Mouse (Mus musculus) macrophage (primary cell): Measurements from ENCODE around the gene Foxo6. TPM values are rescaled to one million over a fixed set of nuclear protein-coding genes. Genes with fewer than 3 reads are reported as not detected.

Source experiments
- H3K27ac ChIP-seq: fragments of 350-480 bp; formaldehyde crosslinking; 2 replicates; pipeline ENCODE4 v1.9.0; 2021
- H3K36me3 ChIP-seq: fragments of 350-480 bp; formaldehyde crosslinking; 2 replicates; pipeline ENCODE4 v1.9.0; 2021; ENCODE audit errors: inconsistent target
- H3K4me3 ChIP-seq: fragments of 350-480 bp; formaldehyde crosslinking; 2 replicates; pipeline ENCODE4 v1.9.0; 2021; ENCODE audit errors: inconsistent target
- H3K79me2 ChIP-seq: fragments of 350-480 bp; formaldehyde crosslinking; 2 replicates; pipeline ENCODE4 v1.9.0; 2021; ENCODE audit errors: inconsistent target
- WGBS: methylation state at CpG from one replicate; pipeline ENCODE4 v1.1.7; 2026; ENCODE audit warnings: inconsistent platforms; ENCODE audit not compliant: missing documents; 5-methylcytosine and 5-hydroxymethylcytosine counted together
- polyA plus RNA-seq: library from polyadenylated mRNA; stranded (reverse); fragments of 250-400 nt; gene quantifications from 3 replicates; pipeline ENCODE4 v1.2.4, GENCODE M21; 2018; ENCODE audit warnings: inconsistent platforms

Gene Foxo6
- polyA plus RNA-seq, 1 experiment from 2014 or later = not detected

GRCm38 (mm10) chr4:120273594-120273993 is 13.6 kb downstream of the Foxo6 start:
- Histone ChIP-seq H3K36me3 (no peaks in the 10 kb centered on the region), H3K4me3 (no peak overlapping the region), H3K79me2 (no peaks in the 10 kb centered on the region), H3K27ac (no peak overlapping the region)
- WGBS = 82% methylated on average over 7 of the region's 7 CpGs

- no peaks in the 10 kb centered on the region for H3K36me3 ChIP-seq
- H3K27ac ChIP-seq = no peak overlapping the region
- 91% methylated on average over 6 of the region's 6 CpGs for WGBS
- H3K4me3 ChIP-seq = no peak overlapping the region
- no peaks in the 10 kb centered on the region for H3K79me2 ChIP-seq
These were observed 15.1 kb downstream of the Foxo6 start for GRCm38 (mm10) chr4:120271886-120272580.

- Histone ChIP-seq H3K4me3 (no peak overlapping the region), H3K36me3 (no peaks in the 10 kb centered on the region), H3K27ac (no peak overlapping the region), H3K79me2 (no peaks in the 10 kb centered on the region)
- 82% methylated on average over 8 of the region's 8 CpGs for WGBS
These were observed 15.9 kb downstream of the Foxo6 start for GRCm38 (mm10) chr4:120271208-120271607.

- Histone ChIP-seq H3K79me2 (no peaks in the 10 kb centered on the region), H3K36me3 (no peaks in the 10 kb centered on the region), H3K4me3 (no peak overlapping the region), H3K27ac (no peak overlapping the region)
- WGBS = 75% methylated on average over 4 of the region's 4 CpGs
These were observed 16.3 kb downstream of the Foxo6 start for GRCm38 (mm10) chr4:120270937-120271199.

- Histone ChIP-seq H3K79me2 (no peaks in the 10 kb centered on the region), H3K4me3 (no peak overlapping the region), H3K36me3 (no peaks in the 10 kb centered on the region), H3K27ac (no peak overlapping the region)
- WGBS = 71% methylated on average over 4 of the region's 4 CpGs
These were observed 16.8 kb downstream of the Foxo6 start for GRCm38 (mm10) chr4:120270148-120270936.

GRCm38 (mm10) chr4:120269426-120269825 is 17.7 kb downstream of the Foxo6 start:
- Histone ChIP-seq H3K27ac (no peak overlapping the region), H3K36me3 (no peaks in the 10 kb centered on the region), H3K4me3 (no peak overlapping the region), H3K79me2 (no peaks in the 10 kb centered on the region)
- WGBS = 13% methylated on average over 9 of the region's 9 CpGs

- Histone ChIP-seq H3K4me3 (no peak overlapping the region), H3K36me3 (no peaks in the 10 kb centered on the region), H3K79me2 (no peaks in the 10 kb centered on the region), H3K27ac (no peak overlapping the region)
- WGBS = 2% methylated on average over 92 of the region's 112 CpGs
These were observed 18.7 kb downstream of the Foxo6 start for GRCm38 (mm10) chr4:120268214-120269061.

- Histone ChIP-seq H3K4me3 (no peak overlapping the region), H3K27ac (no peak overlapping the region), H3K79me2 (no peaks in the 10 kb centered on the region), H3K36me3 (no peaks in the 10 kb centered on the region)
- 20% methylated on average over 22 of the region's 25 CpGs for WGBS
These were observed 19.5 kb downstream of the Foxo6 start for GRCm38 (mm10) chr4:120267683-120268082.

GRCm38 (mm10) chr4:120267136-120267535 is 20.0 kb downstream of the Foxo6 start:
- Histone ChIP-seq H3K36me3 (no peaks in the 10 kb centered on the region), H3K79me2 (no peaks in the 10 kb centered on the region), H3K27ac (no peak overlapping the region), H3K4me3 (no peak overlapping the region)
- WGBS = 33% methylated on average over 15 of the region's 24 CpGs

GRCm38 (mm10) chr4:120264105-120264504 is 23.0 kb downstream of the Foxo6 start:
- H3K36me3 ChIP-seq = no peaks in the 10 kb centered on the region
- H3K79me2 ChIP-seq = no peaks in the 10 kb centered on the region
- H3K4me3 ChIP-seq = no peak overlapping the region
- H3K27ac ChIP-seq = no peak overlapping the region
- WGBS = 69% methylated on average over 3 of the region's 3 CpGs

- no peak overlapping the region for H3K27ac ChIP-seq
- WGBS = 5% methylated on average over 2 of the region's 2 CpGs
- H3K79me2 ChIP-seq = no peaks in the 10 kb centered on the region
- H3K36me3 ChIP-seq = no peaks in the 10 kb centered on the region
- no peak overlapping the region for H3K4me3 ChIP-seq
These were observed 24.4 kb downstream of the Foxo6 start for GRCm38 (mm10) chr4:120262726-120263125.

- Histone ChIP-seq H3K36me3 (no peaks in the 10 kb centered on the region), H3K4me3 (no peak overlapping the region), H3K27ac (no peak overlapping the region), H3K79me2 (no peaks in the 10 kb centered on the region)
- 42% methylated on average over 10 of the region's 10 CpGs for WGBS
These were observed 24.9 kb downstream of the Foxo6 start for GRCm38 (mm10) chr4:120262206-120262605.

GRCm38 (mm10) chr4:120259356-120260181 is 27.6 kb downstream of the Foxo6 start:
- no peak overlapping the region for H3K4me3 ChIP-seq
- H3K36me3 ChIP-seq = no peaks in the 10 kb centered on the region
- H3K27ac ChIP-seq = no peak overlapping the region
- H3K79me2 ChIP-seq = no peaks in the 10 kb centered on the region
- 87% methylated on average over 21 of the region's 21 CpGs for WGBS

GRCm38 (mm10) chr4:120248800-120249261 is 38.3 kb downstream of the Foxo6 start:
- H3K36me3 ChIP-seq = no peaks in the 10 kb centered on the region
- H3K4me3 ChIP-seq = no peak overlapping the region
- H3K79me2 ChIP-seq = no peaks in the 10 kb centered on the region
- 71% methylated on average over 8 of the region's 8 CpGs for WGBS
- no peak overlapping the region for H3K27ac ChIP-seq
